Mouse (Mus musculus) CD4-positive, CD25-positive, alpha-beta regulatory T cell, adult 4 months (primary cell): ENCODE data around the gene Fam19a2. TPM values are rescaled to one million over a fixed set of nuclear protein-coding genes. Genes with fewer than 3 reads are reported as not detected.

Experiments used
- ATAC-seq: one replicate; pipeline ENCODE4 v1.8.0; 2017
- polyA plus RNA-seq, 2 experiments: library from polyadenylated mRNA; unstranded; fragments of 100-300 nt; shearing (Covaris generic); gene quantifications; one replicate each; pipeline ENCODE4 v1.2.1; 2017

The Fam19a2 gene
- not detected for polyA plus RNA-seq

- ATAC-seq = peak; percentile 65
Observed at GRCm38 (mm10) chr10:123263876-123264309, at the start of gene Fam19a2. Fam19a2 (plus strand) TSS chr10:123263996.

- no peak for ATAC-seq
Observed at GRCm38 (mm10) chr10:123222785-123223184, 41.0 kb upstream of the Fam19a2 start.

- no peak for ATAC-seq
Observed at GRCm38 (mm10) chr10:123229420-123229819, 34.4 kb upstream of the Fam19a2 start.

GRCm38 (mm10) chr10:123248063-123248462, 15.7 kb upstream of the Fam19a2 start:
- ATAC-seq = no peak

GRCm38 (mm10) chr10:123251904-123252303, 11.9 kb upstream of the Fam19a2 start:
- no peak for ATAC-seq

- ATAC-seq = no peak
Observed at GRCm38 (mm10) chr10:123254299-123254698, 9.5 kb upstream of the Fam19a2 start.

- no peak for ATAC-seq
Observed at GRCm38 (mm10) chr10:123255674-123256348, 8.0 kb upstream of the Fam19a2 start.

- no peak for ATAC-seq
Observed at GRCm38 (mm10) chr10:123264461-123265191, 830 bp downstream of the Fam19a2 start.

GRCm38 (mm10) chr10:123265241-123265790, 1.5 kb downstream of the Fam19a2 start:
- ATAC-seq = no peak

GRCm38 (mm10) chr10:123268568-123268967, 4.8 kb downstream of the Fam19a2 start:
- ATAC-seq = no peak

GRCm38 (mm10) chr10:123274554-123274953, 10.8 kb downstream of the Fam19a2 start:
- ATAC-seq = no peak

- ATAC-seq = no peak
Observed at GRCm38 (mm10) chr10:123307300-123307699, 43.5 kb downstream of the Fam19a2 start.

- ATAC-seq = no peak
Observed at GRCm38 (mm10) chr10:123326271-123326670, 62.5 kb downstream of the Fam19a2 start.

GRCm38 (mm10) chr10:123341280-123341679, 77.5 kb downstream of the Fam19a2 start:
- ATAC-seq = no peak

GRCm38 (mm10) chr10:123342591-123343236, 78.9 kb downstream of the Fam19a2 start:
- ATAC-seq = no peak

GRCm38 (mm10) chr10:123346301-123346700, 82.5 kb downstream of the Fam19a2 start:
- no peak for ATAC-seq

- ATAC-seq = no peak
Observed at GRCm38 (mm10) chr10:123353667-123354066, 89.9 kb downstream of the Fam19a2 start.

- ATAC-seq = no peak
Observed at GRCm38 (mm10) chr10:123357010-123357409, 93.2 kb downstream of the Fam19a2 start.

- no peak for ATAC-seq
Observed at GRCm38 (mm10) chr10:123360492-123360891, 96.7 kb downstream of the Fam19a2 start.

GRCm38 (mm10) chr10:123364628-123365027, 100.8 kb downstream of the Fam19a2 start:
- no peak for ATAC-seq

GRCm38 (mm10) chr10:123367152-123367864, 103.5 kb downstream of the Fam19a2 start:
- no peak for ATAC-seq

- ATAC-seq = no peak
Observed at GRCm38 (mm10) chr10:123383277-123383676, 119.5 kb downstream of the Fam19a2 start.
